7 mouse cellular contexts compared by ENCODE assay signal in the genomic region with DNA sequence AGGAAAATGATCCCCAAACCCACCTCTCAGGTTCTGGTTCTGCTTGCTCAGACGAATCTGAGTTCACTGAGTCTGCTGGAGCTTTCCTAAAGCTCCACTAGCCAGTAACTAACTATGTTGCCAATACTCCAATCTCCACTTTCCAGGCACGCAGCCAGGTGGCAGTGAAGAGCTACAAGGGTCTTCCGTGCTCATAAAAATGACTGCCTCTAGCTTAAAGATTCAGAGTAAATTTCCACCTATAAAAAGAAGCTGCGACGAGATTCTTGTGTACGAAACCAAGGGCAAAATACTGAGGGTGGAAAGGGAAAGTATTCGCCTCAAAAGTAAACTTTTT. TPM values are rescaled to one million over a fixed set of nuclear protein-coding genes. Genes with fewer than 3 reads are reported as not detected.
DNase-seq lines count a peak whose midpoint lies in the region; ATAC-seq and TF ChIP-seq lines count a peak whose summit lies in the region.

No protein-coding gene starts in this region.

- TF ChIP-seq RAD21 in MEL (IDR thresholded peaks at IDR 0.05; ENCODE audit: low read depth, low read length): peak; percentile 35

- H3K4me3 ChIP-seq in MEL (ENCODE audit: control insufficient read depth in 1 of 2, insufficient read depth in 1 of 2, low read depth in 2 of 2, low read length in 2 of 2): no peak overlapping the region
- H3K4me3 ChIP-seq in forebrain, embryonic 16.5 days (replicated peaks; ENCODE audit: low read length): peak overlapping the region; percentile 43
- peak overlapping the region; percentile 90 for H3K4me3 ChIP-seq in megakaryocyte, embryonic 14.5 days (replicated peaks)

- no peak overlapping the region for H3K27ac ChIP-seq in MEL (ENCODE audit: control insufficient read depth, low read depth, low read length)
- no peak overlapping the region for H3K27ac ChIP-seq in forebrain, embryonic 16.5 days (ENCODE audit: low read length)

- no peaks in the 10 kb centered on the region for H3K79me2 ChIP-seq in MEL (ENCODE audit: control insufficient read depth, insufficient read depth, low read length, poor library complexity)

- no peak for TF ChIP-seq POLR2A in MEL (IDR thresholded peaks at IDR 0.05; ENCODE audit: control insufficient read depth in 1 of 2, insufficient read depth in 1 of 2, low read depth in 1 of 2, low read length in 2 of 2, poor library complexity in 1 of 2)

- ATAC-seq in forebrain, embryonic 16.5 days: peak; percentile 56

- 30% methylated on average over 7 of the region's 7 CpGs for whole genome bisulfite sequencing in forebrain, embryonic 16.5 days

- peak overlapping the region; percentile 87 for H3K4me2 ChIP-seq in forebrain, embryonic 16.5 days (ENCODE audit: low read length)

- TF ChIP-seq CTCF in MEL (IDR thresholded peaks at IDR 0.05 in 2 of 3, conservative IDR thresholded peaks at IDR 0.05 in 1 of 3; ENCODE audit: control insufficient read depth in 1 of 3, insufficient read depth in 1 of 3, low read depth in 2 of 3, low read length in 3 of 3, poor library complexity in 1 of 3, severe bottlenecking in 1 of 3): peak; percentile 18 to 45 (median 42); a peak in 5 of 6 replicates

- no peaks in the 10 kb centered on the region for H3K27me3 ChIP-seq in MEL (ENCODE audit: control insufficient read depth in 1 of 2, insufficient read depth in 2 of 2, low read length in 2 of 2)
- H3K27me3 ChIP-seq in forebrain, embryonic 16.5 days (replicated peaks; ENCODE audit: control insufficient read depth, insufficient read depth, low read length): no peaks in the 10 kb centered on the region
- peaks cover 49% of the 10 kb centered on the region for H3K27me3 ChIP-seq in megakaryocyte, embryonic 14.5 days (replicated peaks)

- intact Hi-C loops in left cerebral cortex, postnatal 25 days (cut with DNase I): loop anchor here (5.0 kb wide), 1 partner anchor 71 kb away; no protein-coding TSS in a partner anchor

- no peaks in the 10 kb centered on the region for H3K36me3 ChIP-seq in MEL (ENCODE audit: control insufficient read depth in 1 of 2, insufficient read depth in 2 of 2, low read length in 2 of 2)
- H3K36me3 ChIP-seq in forebrain, embryonic 16.5 days (ENCODE audit: control insufficient read depth, insufficient read depth): no peaks in the 10 kb centered on the region
- H3K36me3 ChIP-seq in megakaryocyte, embryonic 14.5 days (replicated peaks; ENCODE audit: low read length): no peaks in the 10 kb centered on the region

- no peak overlapping the region for H3K9ac ChIP-seq in MEL (ENCODE audit: control insufficient read depth, low read depth, low read length, poor library complexity, severe bottlenecking)
- no peak overlapping the region for H3K9ac ChIP-seq in forebrain, embryonic 16.5 days (replicated peaks; ENCODE audit: low read depth, low read length)

- DNase-seq in MEL (ENCODE audit: low read depth, low spot score): peak; percentile 51
- DNase-seq in adrenal gland, postnatal 25 days: peak; percentile 72
- DNase-seq in induced T-regulatory cell, adult 2 months (ENCODE audit: low read depth): peak; percentile 77
- DNase-seq in left cerebral cortex, postnatal 25 days (ENCODE audit: low spot score in 2 of 2): peak; percentile 37 to 42
- peak; percentile 80 for DNase-seq in right cerebral cortex, postnatal 4 days

- TF ChIP-seq EP300 in MEL (IDR thresholded peaks at IDR 0.05; ENCODE audit: low read depth in 1 of 2, low read length in 2 of 2): no peak

- H3K4me1 ChIP-seq in MEL (ENCODE audit: control insufficient read depth in 1 of 2, insufficient read depth in 2 of 2, low read length in 2 of 2): no peaks in the 10 kb centered on the region
- H3K4me1 ChIP-seq in forebrain, embryonic 16.5 days (replicated peaks; ENCODE audit: control insufficient read depth, insufficient read depth, low read length): peaks cover 15% of the 10 kb centered on the region
- peaks cover 30% of the 10 kb centered on the region for H3K4me1 ChIP-seq in megakaryocyte, embryonic 14.5 days

- H3K9me3 ChIP-seq in MEL (replicated peaks; ENCODE audit: insufficient read depth, low read length): no peaks in the 10 kb centered on the region
- H3K9me3 ChIP-seq in forebrain, embryonic 16.5 days (ENCODE audit: control insufficient read depth, low read length): no peaks in the 10 kb centered on the region
- no peaks in the 10 kb centered on the region for H3K9me3 ChIP-seq in megakaryocyte, embryonic 14.5 days

TF ChIP-seq in MEL, 35 proteins besides CTCF, POLR2A, EP300 and RAD21:
- TF ChIP-seq SMC3 (IDR thresholded peaks at IDR 0.05; ENCODE audit: low read depth, low read length): peak; percentile 37; the same call in 1 of the 2 replicates
- TF ChIP-seq TAL1 (IDR thresholded peaks at IDR 0.05; ENCODE audit: low read length): no peak
- no peak for TF ChIP-seq MAFK (IDR thresholded peaks at IDR 0.05; ENCODE audit: borderline replicate concordance, low read depth, low read length)

RNA-seq across cellular contexts. Expression of gene Slc37a2, which starts 0.3 kb away (rescaled TPM):
- total RNA-seq in MEL (2012; rRNA removed): 0.75 and 1.1 TPM in 2 replicates
- polyA plus RNA-seq in MEL (2012; ENCODE audit: insufficient read depth in 1 of 2, insufficient read length in 2 of 2, low read depth in 1 of 2, low replicate concordance in 2 of 2, missing spikeins in 1 of 2): 1 to 10 TPM in 1 of 2 experiments, not detected in 1; 1.4 TPM
- total RNA-seq in adrenal gland, postnatal 25 days (2021): 49.1 and 58.6 TPM in 2 replicates
- 1.0 and 1.3 TPM in 2 replicates for polyA plus RNA-seq in forebrain, embryonic 16.5 days (2015; fragmentation: Nextera tagmentation; extraction: Ambion mirVana)
- total RNA-seq in left cerebral cortex, postnatal 25 days (2021): 1 to 10 TPM; 1.4 to 2.1 TPM
- polyA plus RNA-seq in megakaryocyte, embryonic 14.5 days (2012; ENCODE audit: insufficient read depth, low replicate concordance): 1.2 TPM in 1 of 2 replicates, not detected in the other

RNA-seq across cellular contexts. Expression of gene Tmem218, which starts 47.8 kb away (rescaled TPM):
- 2.7 and 3.4 TPM in 2 replicates for total RNA-seq in MEL (2012; rRNA removed)
- polyA plus RNA-seq in MEL (2012; ENCODE audit: insufficient read depth in 1 of 2, insufficient read length in 2 of 2, low read depth in 1 of 2, low replicate concordance in 2 of 2, missing spikeins in 1 of 2): 1 to 10 TPM in 1 of 2 experiments, not detected in 1; 4.7 TPM
- total RNA-seq in adrenal gland, postnatal 25 days (2021): 4.5 and 4.7 TPM in 2 replicates
- polyA plus RNA-seq in forebrain, embryonic 16.5 days (2015; fragmentation: Nextera tagmentation; extraction: Ambion mirVana): 9.7 and 11.0 TPM in 2 replicates
- 1 to 10 TPM; 8.9 to 9.4 TPM for total RNA-seq in left cerebral cortex, postnatal 25 days (2021)
- polyA plus RNA-seq in megakaryocyte, embryonic 14.5 days (2012; ENCODE audit: insufficient read depth, low replicate concordance): 0.45 TPM in 1 of 2 replicates, not detected in the other

Comparison
In these comparisons a context has a peak if more than half of its experiments do, and no peak if none do; other contexts are left out.
1. H3K4me3 ChIP-seq: peak in forebrain, embryonic 16.5 days (single experiment) and megakaryocyte, embryonic 14.5 days (single experiment); none in MEL (0 of 2).
2. RNA of gene Slc37a2, which starts 0.3 kb away (total RNA-seq): 49.1 to 58.6 TPM in adrenal gland, postnatal 25 days; 1.4 to 2.1 TPM in left cerebral cortex, postnatal 25 days and 0.75 to 1.1 TPM in MEL; every median in the first group is over 10 times any median in the second.
3. Peak in every context shown above with its lines, with median percentiles within 50 percentile points of each other: DNase-seq.